Mouse (Mus musculus): Measurements from ENCODE around the gene Oaz1. TPM values are rescaled to one million over a fixed set of nuclear protein-coding genes. Genes with fewer than 3 reads are reported as not detected.

The Oaz1 gene
- 185 TPM for polyA plus RNA-seq (2015; fragmentation: Illumina TruSeq; extraction: RNeasy Lipid Tissue Mini Kit (QIAGEN cat#74804); ENCODE audit: insufficient read depth, low read depth, low replicate concordance)

GRCm38 (mm10) chr10:80826151-80827062, at the start of gene Oaz1:
Oaz1 (plus strand) TSS chr10:80826656.

GRCm38 (mm10) chr10:80798150-80799006, 28.1 kb upstream of the Oaz1 start, which contains the start of the genes Sf3a2 and Plekhj1:
Sf3a2 (plus strand) TSS chr10:80798198.
Plekhj1 (minus strand) TSS chr10:80798626.

GRCm38 (mm10) chr10:80804916-80805315, 21.5 kb upstream of the Oaz1 start, which contains the start of gene Amh:
Amh (plus strand) TSS chr10:80805243.

GRCm38 (mm10) chr10:80813366-80813765, 13.1 kb upstream of the Oaz1 start, which contains the start of gene Jsrp1:
Jsrp1 (minus strand) TSS chr10:80813498.

GRCm38 (mm10) chr10:80843931-80844547, 17.6 kb downstream of the Oaz1 start, which contains the start of gene Lingo3:
Lingo3 (minus strand) TSS chr10:80844039.

GRCm38 (mm10) chr10:80854913-80855748, 28.7 kb downstream of the Oaz1 start, which contains the start of the genes Lsm7 and Sppl2b:
Lsm7 (minus strand) TSS chr10:80855209.
Sppl2b (plus strand) TSS chr10:80855275.

GRCm38 (mm10) chr10:80871581-80871980, 45.1 kb downstream of the Oaz1 start, which contains the start of gene Tmprss9:
Tmprss9 (plus strand) TSS chr10:80871848.

Other genes starting within 250 kb of the Oaz1 start
- 3.2 TPM for gene Klf16, start 249.3 kb upstream of the Oaz1 start, polyA plus RNA-seq (2015; fragmentation: Illumina TruSeq; extraction: RNeasy Lipid Tissue Mini Kit (QIAGEN cat#74804); ENCODE audit: insufficient read depth, low read depth, low replicate concordance)
- 20.8 TPM for gene Abhd17a, start 236.3 kb upstream of the Oaz1 start, polyA plus RNA-seq (2015; fragmentation: Illumina TruSeq; extraction: RNeasy Lipid Tissue Mini Kit (QIAGEN cat#74804); ENCODE audit: insufficient read depth, low read depth, low replicate concordance)
- 17.1 TPM for gene Scamp4, start 223.8 kb upstream of the Oaz1 start, polyA plus RNA-seq (2015; fragmentation: Illumina TruSeq; extraction: RNeasy Lipid Tissue Mini Kit (QIAGEN cat#74804); ENCODE audit: insufficient read depth, low read depth, low replicate concordance)
- not detected for gene Adat3, start 223.8 kb upstream of the Oaz1 start, polyA plus RNA-seq (2015; fragmentation: Illumina TruSeq; extraction: RNeasy Lipid Tissue Mini Kit (QIAGEN cat#74804); ENCODE audit: insufficient read depth, low read depth, low replicate concordance)
- gene Gm49322, start 220.6 kb upstream of the Oaz1 start, polyA plus RNA-seq (2015; fragmentation: Illumina TruSeq; extraction: RNeasy Lipid Tissue Mini Kit (QIAGEN cat#74804); ENCODE audit: insufficient read depth, low read depth, low replicate concordance), result 1.0 TPM
- gene Csnk1g2, start 203.8 kb upstream of the Oaz1 start, polyA plus RNA-seq (2015; fragmentation: Illumina TruSeq; extraction: RNeasy Lipid Tissue Mini Kit (QIAGEN cat#74804); ENCODE audit: insufficient read depth, low read depth, low replicate concordance), result 47.7 TPM
- gene Btbd2, start 169.6 kb upstream of the Oaz1 start, polyA plus RNA-seq (2015; fragmentation: Illumina TruSeq; extraction: RNeasy Lipid Tissue Mini Kit (QIAGEN cat#74804); ENCODE audit: insufficient read depth, low read depth, low replicate concordance), result 7.6 TPM
- gene Mknk2, start 148.5 kb upstream of the Oaz1 start, polyA plus RNA-seq (2015; fragmentation: Illumina TruSeq; extraction: RNeasy Lipid Tissue Mini Kit (QIAGEN cat#74804); ENCODE audit: insufficient read depth, low read depth, low replicate concordance), result 15.8 TPM
- 3.8 TPM for gene Mob3a, start 124.7 kb upstream of the Oaz1 start, polyA plus RNA-seq (2015; fragmentation: Illumina TruSeq; extraction: RNeasy Lipid Tissue Mini Kit (QIAGEN cat#74804); ENCODE audit: insufficient read depth, low read depth, low replicate concordance)
- 24.6 TPM for gene Izumo4, start 124.5 kb upstream of the Oaz1 start, polyA plus RNA-seq (2015; fragmentation: Illumina TruSeq; extraction: RNeasy Lipid Tissue Mini Kit (QIAGEN cat#74804); ENCODE audit: insufficient read depth, low read depth, low replicate concordance)
- 48.4 TPM for gene Ap3d1, start 84.4 kb upstream of the Oaz1 start, polyA plus RNA-seq (2015; fragmentation: Illumina TruSeq; extraction: RNeasy Lipid Tissue Mini Kit (QIAGEN cat#74804); ENCODE audit: insufficient read depth, low read depth, low replicate concordance)
- 7.8 TPM for gene Dot1l, start 71.5 kb upstream of the Oaz1 start, polyA plus RNA-seq (2015; fragmentation: Illumina TruSeq; extraction: RNeasy Lipid Tissue Mini Kit (QIAGEN cat#74804); ENCODE audit: insufficient read depth, low read depth, low replicate concordance)
- 9.5 TPM for gene Sf3a2, start 28.5 kb upstream of the Oaz1 start, polyA plus RNA-seq (2015; fragmentation: Illumina TruSeq; extraction: RNeasy Lipid Tissue Mini Kit (QIAGEN cat#74804); ENCODE audit: insufficient read depth, low read depth, low replicate concordance)
- gene Plekhj1, start 28.0 kb upstream of the Oaz1 start, polyA plus RNA-seq (2015; fragmentation: Illumina TruSeq; extraction: RNeasy Lipid Tissue Mini Kit (QIAGEN cat#74804); ENCODE audit: insufficient read depth, low read depth, low replicate concordance), result 17.7 TPM
- not detected for gene Amh, start 21.4 kb upstream of the Oaz1 start, polyA plus RNA-seq (2015; fragmentation: Illumina TruSeq; extraction: RNeasy Lipid Tissue Mini Kit (QIAGEN cat#74804); ENCODE audit: insufficient read depth, low read depth, low replicate concordance)
- not detected for gene Jsrp1, start 13.2 kb upstream of the Oaz1 start, polyA plus RNA-seq (2015; fragmentation: Illumina TruSeq; extraction: RNeasy Lipid Tissue Mini Kit (QIAGEN cat#74804); ENCODE audit: insufficient read depth, low read depth, low replicate concordance)
- not detected for gene Lingo3, start 17.4 kb downstream of the Oaz1 start, polyA plus RNA-seq (2015; fragmentation: Illumina TruSeq; extraction: RNeasy Lipid Tissue Mini Kit (QIAGEN cat#74804); ENCODE audit: insufficient read depth, low read depth, low replicate concordance)
- gene Lsm7, start 28.6 kb downstream of the Oaz1 start, polyA plus RNA-seq (2015; fragmentation: Illumina TruSeq; extraction: RNeasy Lipid Tissue Mini Kit (QIAGEN cat#74804); ENCODE audit: insufficient read depth, low read depth, low replicate concordance), result 38.7 TPM
- 7.9 TPM for gene Sppl2b, start 28.6 kb downstream of the Oaz1 start, polyA plus RNA-seq (2015; fragmentation: Illumina TruSeq; extraction: RNeasy Lipid Tissue Mini Kit (QIAGEN cat#74804); ENCODE audit: insufficient read depth, low read depth, low replicate concordance)
- not detected for gene Tmprss9, start 45.2 kb downstream of the Oaz1 start, polyA plus RNA-seq (2015; fragmentation: Illumina TruSeq; extraction: RNeasy Lipid Tissue Mini Kit (QIAGEN cat#74804); ENCODE audit: insufficient read depth, low read depth, low replicate concordance)
- 31.2 TPM for gene Timm13, start 74.3 kb downstream of the Oaz1 start, polyA plus RNA-seq (2015; fragmentation: Illumina TruSeq; extraction: RNeasy Lipid Tissue Mini Kit (QIAGEN cat#74804); ENCODE audit: insufficient read depth, low read depth, low replicate concordance)
- gene Lmnb2, start 91.6 kb downstream of the Oaz1 start, polyA plus RNA-seq (2015; fragmentation: Illumina TruSeq; extraction: RNeasy Lipid Tissue Mini Kit (QIAGEN cat#74804); ENCODE audit: insufficient read depth, low read depth, low replicate concordance), result 2.3 TPM
- gene Gadd45b, start 103.4 kb downstream of the Oaz1 start, polyA plus RNA-seq (2015; fragmentation: Illumina TruSeq; extraction: RNeasy Lipid Tissue Mini Kit (QIAGEN cat#74804); ENCODE audit: insufficient read depth, low read depth, low replicate concordance), result 4.3 TPM
- 1.4 TPM for gene Gng7, start 188.3 kb downstream of the Oaz1 start, polyA plus RNA-seq (2015; fragmentation: Illumina TruSeq; extraction: RNeasy Lipid Tissue Mini Kit (QIAGEN cat#74804); ENCODE audit: insufficient read depth, low read depth, low replicate concordance)
- not detected for gene Diras1, start 199.0 kb downstream of the Oaz1 start, polyA plus RNA-seq (2015; fragmentation: Illumina TruSeq; extraction: RNeasy Lipid Tissue Mini Kit (QIAGEN cat#74804); ENCODE audit: insufficient read depth, low read depth, low replicate concordance)
- 5.1 TPM for gene Slc39a3, start 210.8 kb downstream of the Oaz1 start, polyA plus RNA-seq (2015; fragmentation: Illumina TruSeq; extraction: RNeasy Lipid Tissue Mini Kit (QIAGEN cat#74804); ENCODE audit: insufficient read depth, low read depth, low replicate concordance)
- 24.1 TPM for gene Sgta, start 233.5 kb downstream of the Oaz1 start, polyA plus RNA-seq (2015; fragmentation: Illumina TruSeq; extraction: RNeasy Lipid Tissue Mini Kit (QIAGEN cat#74804); ENCODE audit: insufficient read depth, low read depth, low replicate concordance)
- gene Thop1, start 243.4 kb downstream of the Oaz1 start, polyA plus RNA-seq (2015; fragmentation: Illumina TruSeq; extraction: RNeasy Lipid Tissue Mini Kit (QIAGEN cat#74804); ENCODE audit: insufficient read depth, low read depth, low replicate concordance), result 11.8 TPM

Measured in pancreas, adult 10 weeks (tissue).